Mouse (Mus musculus) C2C12 (cell line): ENCODE measurements around the gene Lrrc15.

ENCODE experiments used
- CEBPB ChIP-seq: IDR thresholded peaks from one replicate; pipeline ENCODE4 v1.6.1; 2011; ENCODE audit warnings: low read depth, mild to moderate bottlenecking, control low read depth, moderate library complexity
- CTCF ChIP-seq: IDR thresholded peaks from one replicate; pipeline ENCODE4 v1.5.1; 2011; ENCODE audit not compliant: control insufficient read depth, insufficient read depth, insufficient read length
- FOSL1 ChIP-seq: IDR thresholded peaks from one replicate; pipeline ENCODE4 v1.8.0; 2011; ENCODE audit warnings: mild to moderate bottlenecking, low read length; ENCODE audit not compliant: poor library complexity, insufficient read depth, severe bottlenecking
- MAX ChIP-seq: IDR thresholded peaks from one replicate; pipeline ENCODE4 v1.6.1; 2011; ENCODE audit warnings: mild to moderate bottlenecking, control low read depth
- MYOD1 ChIP-seq: IDR thresholded peaks from one replicate; pipeline ENCODE4 v1.6.1; 2011; ENCODE audit warnings: low read depth; ENCODE audit not compliant: control insufficient read depth, insufficient read length
- MYOG ChIP-seq: IDR thresholded peaks from one replicate; pipeline ENCODE4 v1.6.1; 2011; ENCODE audit not compliant: control insufficient read depth, insufficient read length; ENCODE audit errors: extremely low read depth
- USF1 ChIP-seq: IDR thresholded peaks from one replicate; pipeline ENCODE4 v1.6.1; 2011; ENCODE audit warnings: low read depth, mild to moderate bottlenecking, control low read depth, moderate library complexity

- TF ChIP-seq CTCF (no peak), MYOG (no peak), MAX (no peak), USF1 (no peak), MYOD1 (no peak), CEBPB (no peak), FOSL1 (no peak)
These were observed 41.4 kb downstream of the Lrrc15 start for GRCm38 (mm10) chr16:30241623-30242022.
